Comparison of ENCODE assay signal across 13 mouse cellular contexts in the genomic region with DNA sequence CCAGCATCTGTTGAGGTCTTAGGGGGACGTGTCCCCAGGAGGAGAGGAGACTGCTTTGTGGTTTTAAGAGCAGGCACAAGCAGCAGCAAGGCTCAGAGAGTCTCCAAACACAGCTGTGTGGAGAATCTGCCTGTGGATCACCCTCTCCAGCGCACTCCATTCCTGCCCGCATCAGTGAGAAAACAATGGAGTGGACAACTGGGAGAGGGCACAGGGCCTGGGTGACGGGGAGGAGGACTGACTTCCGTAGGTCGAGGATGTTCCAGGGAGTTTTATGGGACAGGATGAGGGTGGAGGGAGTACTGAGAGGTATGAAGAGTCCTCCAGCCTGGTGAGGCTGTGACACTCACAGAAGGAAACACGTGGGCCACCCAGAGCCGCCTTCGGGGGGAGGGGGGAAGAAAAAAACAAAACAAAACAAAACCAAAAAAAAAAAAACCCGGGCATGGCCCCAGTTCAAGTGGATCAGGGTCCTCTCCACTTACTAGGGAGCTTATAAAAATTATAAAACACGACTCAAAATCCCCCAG. TPM values are rescaled to one million over a fixed set of nuclear protein-coding genes. Genes with fewer than 3 reads are reported as not detected.
DNase-seq lines count a peak whose midpoint lies in the region; ATAC-seq and TF ChIP-seq lines count a peak whose summit lies in the region.
"Had no signal": no experiment of that assay in that cellular context is flagged by ENCODE, and none has a peak within 500 bp of the region (broad histone marks: within the 10 kb centered on the region; RNA-seq: fewer than 3 reads in every experiment).

No protein-coding gene starts in this region.

- ATAC-seq in intestine, embryonic 16.5 days = no peak
- no peak for ATAC-seq in intestine, embryonic 15.5 days
- ATAC-seq in inflammation-experienced regulatory T-cells, adult 6 months = peak; percentile 60
- ATAC-seq: forebrain, embryonic 16.5 days had no signal

- H3K9ac ChIP-seq in intestine, embryonic 16.5 days (ENCODE audit: low read depth, low read length) = no peak overlapping the region
- H3K9ac ChIP-seq in intestine, embryonic 15.5 days = no peak overlapping the region
- H3K9ac ChIP-seq in CH12.LX (ENCODE audit: insufficient read depth, low read depth) = no peak overlapping the region

- WGBS in intestine, embryonic 16.5 days = 51% methylated on average over 11 of the region's 11 CpGs
- 39% methylated on average over 11 of the region's 11 CpGs for WGBS in intestine, embryonic 15.5 days

- H3K27me3 ChIP-seq in intestine, embryonic 16.5 days (replicated peaks; ENCODE audit: control insufficient read depth, insufficient read depth, low read length) = no peaks in the 10 kb centered on the region
- no peaks in the 10 kb centered on the region for H3K27me3 ChIP-seq in intestine, embryonic 15.5 days (replicated peaks)
- H3K27me3 ChIP-seq in CH12.LX (replicated peaks) = peaks cover 2% of the 10 kb centered on the region

- H3K36me3 ChIP-seq in intestine, embryonic 16.5 days (ENCODE audit: control insufficient read depth, insufficient read depth, low read length) = no peaks in the 10 kb centered on the region
- H3K36me3 ChIP-seq in intestine, embryonic 15.5 days = no peaks in the 10 kb centered on the region
- H3K36me3 ChIP-seq in CH12.LX (replicated peaks in 1 of 2; ENCODE audit: control insufficient read depth in 1 of 2, insufficient read depth in 1 of 2, low read length in 1 of 2) = no peaks in the 10 kb centered on the region
- H3K36me3 ChIP-seq: midbrain, embryonic 10.5 days had no signal

- H3K4me3 ChIP-seq in intestine, embryonic 16.5 days (ENCODE audit: low read length) = no peak overlapping the region
- no peak overlapping the region for H3K4me3 ChIP-seq in intestine, embryonic 15.5 days (replicated peaks)
- no peak overlapping the region for H3K4me3 ChIP-seq in CH12.LX (replicated peaks in 1 of 3; ENCODE audit: low read depth in 2 of 3, low read length in 2 of 3, poor library complexity in 1 of 3)
- H3K4me3 ChIP-seq: midbrain, embryonic 10.5 days had no signal

- DNase-seq in CH12.LX (ENCODE audit: extremely low read depth) = no peak
- peak; percentile 68 for DNase-seq in thymus, postnatal 14 days
- DNase-seq in adrenal gland, adult 18-20 months (ENCODE audit: low spot score in 2 of 2) = no peak
- no peak for DNase-seq in cerebellum, postnatal 25 days
- DNase-seq: adrenal gland, postnatal 25 days; gastrocnemius, postnatal 25 days; lung, postnatal 14 days; right cerebral cortex, adult 18-20 months had no signal

- dilution Hi-C loops in CH12.LX (cut with MboI; ENCODE audit: extremely low pct_ligation_motif_present, extremely low pct_unique_long_range_greater_than_20kb, low sequenced_read_pairs) = no loop called here

- TF ChIP-seq RAD21 in CH12.LX (IDR thresholded peaks at IDR 0.05; ENCODE audit: low read depth, low read length) = no peak

- H3K9me3 ChIP-seq in intestine, embryonic 16.5 days (ENCODE audit: control insufficient read depth, low read length) = no peaks in the 10 kb centered on the region; the same call in 1 of the 2 replicates
- H3K9me3 ChIP-seq in intestine, embryonic 15.5 days = no peaks in the 10 kb centered on the region
- H3K9me3 ChIP-seq in CH12.LX (replicated peaks; ENCODE audit: low read length) = peaks cover 4% of the 10 kb centered on the region
- H3K9me3 ChIP-seq: midbrain, embryonic 10.5 days had no signal

- TF ChIP-seq POLR2A in CH12.LX (IDR thresholded peaks at IDR 0.05; ENCODE audit: low read depth, low read length) = no peak

- H3K27ac ChIP-seq in intestine, embryonic 16.5 days (ENCODE audit: low read length) = 0 out of 2 replicates have a peak overlapping the region, but pooled peaks have one; percentile 8
- no peak overlapping the region; the same call in 1 of the 2 replicates for H3K27ac ChIP-seq in intestine, embryonic 15.5 days
- no peak overlapping the region for H3K27ac ChIP-seq in CH12.LX (ENCODE audit: insufficient read depth, low read depth)

- H3K79me2 ChIP-seq in CH12.LX (replicated peaks; ENCODE audit: control insufficient read depth, extremely low read depth, insufficient read depth, poor library complexity, severe bottlenecking) = no peaks in the 10 kb centered on the region

- no peak for TF ChIP-seq EP300 in CH12.LX (IDR thresholded peaks at IDR 0.05; ENCODE audit: low read length)

- in situ Hi-C loops in CH12.LX (cut with MboI; ENCODE audit: low pct_ligation_motif_present, low pct_unique_long_range_greater_than_20kb, low sequenced_read_pairs) = no loop called here

- H3K4me1 ChIP-seq in intestine, embryonic 16.5 days (ENCODE audit: control insufficient read depth, insufficient read depth, low read length) = peaks cover 11% of the 10 kb centered on the region
- peaks cover 6% of the 10 kb centered on the region; the same call in 1 of the 2 replicates for H3K4me1 ChIP-seq in intestine, embryonic 15.5 days (replicated peaks)
- peaks cover 3 to 34% of the 10 kb centered on the region in 2 experiments for H3K4me1 ChIP-seq in CH12.LX (ENCODE audit: control insufficient read depth in 1 of 2, insufficient read depth in 2 of 2)

- no peak for TF ChIP-seq CTCF in CH12.LX (conservative IDR thresholded peaks at IDR 0.05 in 1 of 2, IDR thresholded peaks at IDR 0.05 in 1 of 2; ENCODE audit: low read depth in 2 of 2, low read length in 2 of 2)

- no peak overlapping the region for H3K4me2 ChIP-seq in intestine, embryonic 16.5 days (ENCODE audit: low read depth, low read length)
- H3K4me2 ChIP-seq in intestine, embryonic 15.5 days (replicated peaks) = no peak overlapping the region
- H3K4me2 ChIP-seq in CH12.LX (ENCODE audit: insufficient read depth, low read depth, poor library complexity, severe bottlenecking) = no peak overlapping the region

TF ChIP-seq in CH12.LX, 34 proteins besides CTCF, POLR2A, EP300 and RAD21:
- no peak for TF ChIP-seq MAZ (IDR thresholded peaks at IDR 0.05; ENCODE audit: low read depth, low read length)
- TF ChIP-seq MXI1 (IDR thresholded peaks at IDR 0.05; ENCODE audit: low read depth, low read length) = no peak
- peak; percentile 27; the same call in 1 of the 2 replicates for TF ChIP-seq MAX (IDR thresholded peaks at IDR 0.05; ENCODE audit: low read length)
- 0 out of 2 replicates have a peak, but pooled peaks have one; percentile 12 for TF ChIP-seq ZNF384 (IDR thresholded peaks at IDR 0.05; ENCODE audit: low read depth, low read length)

RNA-seq across cellular contexts. Expression of a gene that starts 29.7 kb away (rescaled TPM):
- polyA plus RNA-seq in intestine, embryonic 16.5 days (2015; fragmentation: Nextera tagmentation; extraction: Ambion mirVana) = 12.8 and 13.0 TPM in 2 replicates
- polyA plus RNA-seq in intestine, embryonic 15.5 days (2015; fragmentation: Nextera tagmentation; extraction: Ambion mirVana) = 15.9 and 16.4 TPM in 2 replicates
- total RNA-seq in CH12.LX (2012; rRNA removed) (3.6 and 4.3 TPM in 2 replicates), CH12.LX (2014; rRNA removed) (1.9 and 2.3 TPM in 2 replicates)
- 6.3 and 7.2 TPM in 2 replicates for polyA plus RNA-seq in CH12.LX (2012; ENCODE audit: insufficient read length, low read depth)
- polyA plus RNA-seq in inflammation-experienced regulatory T-cells, adult 6 months (2017; shearing (Covaris generic)) = 10 to 100 TPM in 1 of 3 experiments, 1 to 10 TPM in 2; 3.4 to 13.1 (median 6.7) TPM
- total RNA-seq in adrenal gland, adult 18-20 months (2021) = 1 to 10 TPM; 6.9 to 7.1 TPM
